Mouse (Mus musculus) liver, embryonic 14.5 days (tissue): Measurements from ENCODE around the gene Alox5.

ENCODE experiments used
- CTCF ChIP-seq: IDR thresholded peaks from 2 replicates; pipeline ENCODE4 v1.5.1; 2016; ENCODE audit warnings: antibody characterized with exemption, low read depth, control low read depth
- EP300 ChIP-seq: IDR thresholded peaks from 2 replicates; pipeline ENCODE4 v1.6.1; 2016; ENCODE audit warnings: antibody characterized with exemption, low read depth

- TF ChIP-seq CTCF (no peak), EP300 (no peak)
These were observed 20.5 kb downstream of the Alox5 start for GRCm38 (mm10) chr6:116440447-116440846.
